Mouse (Mus musculus): ENCODE data around the gene Mark4. TPM values are rescaled to one million over a fixed set of nuclear protein-coding genes. Genes with fewer than 3 reads are reported as not detected.

Mark4 gene
- polyA plus RNA-seq, 1 experiment from 2014 or later: 7.4 TPM

DNA sequence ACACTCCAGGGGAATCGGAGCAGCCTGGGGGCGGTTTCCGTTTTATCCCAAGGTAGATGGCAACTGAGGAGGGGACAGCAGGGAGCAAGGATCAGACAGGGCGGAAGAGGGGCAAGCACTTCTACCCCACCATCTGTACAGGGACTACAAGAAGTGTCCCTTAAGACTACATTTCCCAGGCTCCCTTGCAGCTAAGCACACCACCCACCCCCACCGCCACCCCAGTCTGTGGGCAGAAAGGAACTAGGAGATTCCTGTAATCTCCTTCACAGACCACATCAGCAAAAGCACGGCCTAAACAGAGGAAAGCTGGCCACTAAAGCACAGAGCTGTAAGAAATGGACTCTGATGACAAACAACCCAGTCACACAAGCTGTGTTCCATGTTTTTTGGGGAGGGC lies 32.3 kb downstream of the Mark4 start:
- peaks cover 39% of the 10 kb centered on the region for H3K36me3 ChIP-seq (ENCODE audit: insufficient read depth, low read length)

DNA sequence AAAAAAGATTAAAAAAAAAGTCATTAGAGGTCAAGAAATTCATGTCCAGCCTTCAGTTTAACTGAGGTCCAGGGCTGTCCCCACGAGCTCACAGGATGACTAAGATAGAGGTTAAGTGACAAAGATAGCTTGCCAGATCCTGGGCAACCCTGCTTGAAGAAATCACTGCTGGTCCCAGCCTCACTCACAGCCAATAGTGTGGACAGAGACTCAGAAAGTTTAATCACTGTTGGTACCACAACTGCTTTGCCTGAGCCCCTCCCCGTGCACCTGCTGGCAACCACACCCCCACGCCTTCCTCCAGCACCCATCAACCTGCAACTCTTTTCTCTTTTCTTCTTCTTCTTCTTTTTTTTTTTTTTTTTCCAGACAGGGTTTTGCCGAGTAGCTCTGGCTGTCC lies 34.6 kb downstream of the Mark4 start:
- DNase-seq (ENCODE audit: low spot score): no peak
- Histone ChIP-seq H3K27me3 (replicated peaks; ENCODE audit: insufficient read depth, low read length) (peaks cover 10% of the 10 kb centered on the region), H3K9ac (replicated peaks; ENCODE audit: low read depth) (no peak overlapping the region), H3K27ac (ENCODE audit: low read length) (no peak overlapping the region), H3K4me2 (replicated peaks; ENCODE audit: low read depth, low read length) (no peak overlapping the region), H3K4me3 (ENCODE audit: low read depth, low read length) (no peak overlapping the region), H3K4me1 (ENCODE audit: insufficient read depth, low read depth, low read length) (no peaks in the 10 kb centered on the region), H3K9me3 (ENCODE audit: low read length) (no peaks in the 10 kb centered on the region), H3K36me3 (ENCODE audit: insufficient read depth, low read length) (peaks cover 22% of the 10 kb centered on the region)
- ATAC-seq: no peak
- no peak for TF ChIP-seq EP300 (IDR thresholded peaks at IDR 0.05)
- no peak for TF ChIP-seq CTCF (IDR thresholded peaks at IDR 0.05)
- 58% methylated on average over 4 of the region's 4 CpGs for WGBS

More for the DNA sequence above, 32.3 kb downstream of the Mark4 start:
- TF ChIP-seq CTCF (IDR thresholded peaks at IDR 0.05) (no peak), EP300 (IDR thresholded peaks at IDR 0.05) (no peak)
- Histone ChIP-seq H3K4me3 (ENCODE audit: low read depth, low read length) (no peak overlapping the region), H3K27me3 (replicated peaks; ENCODE audit: insufficient read depth, low read length) (no peaks in the 10 kb centered on the region), H3K4me2 (replicated peaks; ENCODE audit: low read depth, low read length) (no peak overlapping the region), H3K9me3 (ENCODE audit: low read length) (no peaks in the 10 kb centered on the region), H3K4me1 (ENCODE audit: insufficient read depth, low read depth, low read length) (no peaks in the 10 kb centered on the region), H3K27ac (ENCODE audit: low read length) (no peak overlapping the region), H3K9ac (replicated peaks; ENCODE audit: low read depth) (no peak overlapping the region)
- ATAC-seq (no peak), DNase-seq (ENCODE audit: low spot score) (no peak)
- WGBS: 83% methylated on average over 6 of the region's 6 CpGs

DNA sequence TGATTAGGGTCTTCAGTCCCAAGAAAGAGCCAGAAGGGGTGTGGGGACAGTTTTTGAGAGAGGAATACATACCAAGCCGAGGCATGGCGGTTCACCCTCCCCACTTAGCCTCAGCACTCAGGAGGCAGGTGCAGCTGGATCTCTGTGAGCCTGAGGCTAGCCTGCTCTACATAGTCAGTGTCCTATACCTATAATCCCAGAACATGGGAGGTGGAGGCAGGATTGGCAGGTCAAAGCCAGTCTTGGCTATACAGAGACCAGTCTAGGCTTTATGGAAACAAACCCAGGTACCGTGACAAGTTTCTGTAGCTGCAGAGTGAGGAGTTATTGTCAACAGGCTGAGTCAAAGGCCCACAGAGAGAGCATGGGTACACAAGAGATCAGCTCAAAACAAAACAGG lies 35.5 kb downstream of the Mark4 start:
- no peak overlapping the region for H3K4me3 ChIP-seq (ENCODE audit: low read depth, low read length)
- no peak for DNase-seq (ENCODE audit: low spot score)
- H3K9ac ChIP-seq (replicated peaks; ENCODE audit: low read depth): no peak overlapping the region
- peaks cover 15% of the 10 kb centered on the region for H3K36me3 ChIP-seq (ENCODE audit: insufficient read depth, low read length)
- WGBS: 82% methylated on average over 3 of the region's 3 CpGs
- no peak for ATAC-seq
- peaks cover 10% of the 10 kb centered on the region for H3K27me3 ChIP-seq (replicated peaks; ENCODE audit: insufficient read depth, low read length)
- no peak overlapping the region for H3K27ac ChIP-seq (ENCODE audit: low read length)
- TF ChIP-seq EP300 (IDR thresholded peaks at IDR 0.05): no peak
- TF ChIP-seq CTCF (IDR thresholded peaks at IDR 0.05): no peak
- no peaks in the 10 kb centered on the region for H3K4me1 ChIP-seq (ENCODE audit: insufficient read depth, low read depth, low read length)
- no peak overlapping the region for H3K4me2 ChIP-seq (replicated peaks; ENCODE audit: low read depth, low read length)
- no peaks in the 10 kb centered on the region for H3K9me3 ChIP-seq (ENCODE audit: low read length)

DNA sequence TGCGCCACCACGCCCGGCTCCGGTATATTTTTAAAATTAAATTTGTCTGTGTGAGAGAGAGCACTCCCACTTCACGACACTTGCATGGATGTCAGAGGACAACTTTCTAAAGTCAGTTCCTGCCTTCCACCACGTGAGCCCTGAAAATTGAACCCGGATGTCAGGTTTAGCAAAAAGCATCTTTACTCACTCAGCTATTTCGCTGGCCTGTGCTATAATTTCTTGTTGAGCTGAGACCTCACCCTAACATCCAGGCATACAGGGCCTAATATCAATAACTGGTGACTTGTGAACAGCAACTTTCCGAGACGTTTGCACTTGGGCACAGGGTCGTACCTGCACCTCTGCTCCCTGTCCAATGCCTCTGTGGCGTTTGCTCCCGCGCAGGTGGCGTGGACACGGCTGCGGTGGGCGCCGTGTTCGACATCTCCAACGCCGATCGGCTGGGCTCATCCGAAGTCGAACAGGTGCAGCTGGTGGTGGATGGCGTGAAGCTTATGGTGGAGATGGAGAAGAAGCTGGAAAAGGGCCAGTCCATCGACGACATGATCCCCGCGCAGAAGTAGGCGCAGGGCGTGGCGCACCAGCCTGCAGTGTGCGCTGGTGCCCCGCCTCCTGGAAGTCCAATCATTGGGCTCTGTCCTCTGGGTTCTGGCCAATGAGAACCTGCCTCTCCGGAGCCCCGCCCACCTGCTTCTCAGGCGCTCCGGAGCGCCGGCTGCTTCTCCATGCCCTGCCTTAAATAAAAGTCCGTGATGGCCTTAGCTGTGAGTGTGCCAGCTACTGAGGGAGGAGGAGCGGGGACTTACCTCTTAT lies 37.6 kb downstream of the Mark4 start:
- TF ChIP-seq CTCF (IDR thresholded peaks at IDR 0.05) (no peak), EP300 (IDR thresholded peaks at IDR 0.05) (no peak)
- WGBS: 12% methylated on average over 43 of the region's 43 CpGs
- Histone ChIP-seq H3K9ac (replicated peaks; ENCODE audit: low read depth) (no peak overlapping the region), H3K4me1 (ENCODE audit: insufficient read depth, low read depth, low read length) (no peaks in the 10 kb centered on the region), H3K36me3 (ENCODE audit: insufficient read depth, low read length) (peaks cover 7% of the 10 kb centered on the region), H3K4me3 (ENCODE audit: low read depth, low read length) (no peak overlapping the region), H3K27me3 (replicated peaks; ENCODE audit: insufficient read depth, low read length) (peaks cover 10% of the 10 kb centered on the region), H3K4me2 (replicated peaks; ENCODE audit: low read depth, low read length) (peak overlapping the region; percentile 43), H3K9me3 (ENCODE audit: low read length) (no peaks in the 10 kb centered on the region), H3K27ac (ENCODE audit: low read length) (no peak overlapping the region)
- ATAC-seq (peak; percentile 98), DNase-seq (ENCODE audit: low spot score) (peak; percentile 96)

DNA sequence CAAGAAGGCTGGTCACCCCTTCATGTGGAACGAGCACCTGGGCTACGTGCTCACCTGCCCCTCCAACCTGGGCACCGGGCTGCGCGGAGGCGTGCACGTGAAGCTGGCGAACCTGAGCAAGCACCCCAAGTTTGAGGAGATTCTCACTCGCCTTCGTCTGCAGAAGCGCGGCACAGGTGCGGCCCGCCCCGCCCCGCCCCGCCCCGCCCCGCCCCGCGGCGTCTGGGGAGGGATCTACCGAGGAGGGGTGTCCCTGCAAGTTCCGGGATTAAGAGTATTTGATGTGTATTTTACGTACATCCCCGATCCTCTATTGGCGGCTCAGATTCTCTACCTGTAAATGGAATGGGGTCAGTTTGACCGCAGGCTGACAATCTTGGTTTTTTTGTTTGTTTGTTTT lies 38.5 kb downstream of the Mark4 start:
- ATAC-seq (no peak), DNase-seq (ENCODE audit: low spot score) (no peak)
- no peaks in the 10 kb centered on the region for H3K36me3 ChIP-seq (ENCODE audit: insufficient read depth, low read length)
- no peak overlapping the region for H3K27ac ChIP-seq (ENCODE audit: low read length)
- H3K4me2 ChIP-seq (replicated peaks; ENCODE audit: low read depth, low read length): peak overlapping the region; percentile 27
- 3% methylated on average over 28 of the region's 28 CpGs for WGBS
- 0 out of 2 replicates have a peak overlapping the region, but pooled peaks have one; percentile 2 for H3K4me3 ChIP-seq (ENCODE audit: low read depth, low read length)
- no peak overlapping the region for H3K9ac ChIP-seq (replicated peaks; ENCODE audit: low read depth)
- H3K27me3 ChIP-seq (replicated peaks; ENCODE audit: insufficient read depth, low read length): peaks cover 10% of the 10 kb centered on the region
- no peaks in the 10 kb centered on the region for H3K9me3 ChIP-seq (ENCODE audit: low read length)
- H3K4me1 ChIP-seq (ENCODE audit: insufficient read depth, low read depth, low read length): no peaks in the 10 kb centered on the region
- no peak for TF ChIP-seq EP300 (IDR thresholded peaks at IDR 0.05)
- TF ChIP-seq CTCF (IDR thresholded peaks at IDR 0.05): no peak

DNA sequence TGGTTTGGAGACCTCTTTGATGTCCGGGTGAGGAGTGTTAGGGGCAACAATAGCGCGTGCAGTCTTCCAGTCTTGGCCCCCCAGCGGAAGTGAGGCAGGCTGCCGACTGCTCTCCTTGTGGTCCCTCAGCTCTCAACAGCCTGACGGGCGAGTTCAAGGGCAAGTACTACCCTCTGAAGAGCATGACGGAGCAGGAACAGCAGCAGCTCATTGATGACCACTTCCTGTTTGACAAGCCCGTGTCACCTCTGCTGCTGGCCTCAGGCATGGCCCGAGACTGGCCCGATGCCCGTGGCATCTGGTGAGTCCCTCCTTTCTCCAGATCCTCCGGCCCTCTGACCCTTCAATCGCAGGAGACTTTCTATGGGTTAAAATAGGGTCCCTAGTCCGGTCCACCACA lies 42.0 kb downstream of the Mark4 start:
- no peaks in the 10 kb centered on the region for H3K4me1 ChIP-seq (ENCODE audit: insufficient read depth, low read depth, low read length)
- H3K4me3 ChIP-seq (ENCODE audit: low read depth, low read length): no peak overlapping the region
- TF ChIP-seq EP300 (IDR thresholded peaks at IDR 0.05) (no peak), CTCF (IDR thresholded peaks at IDR 0.05) (no peak)
- H3K27me3 ChIP-seq (replicated peaks; ENCODE audit: insufficient read depth, low read length): peaks cover 10% of the 10 kb centered on the region
- no peak overlapping the region for H3K9ac ChIP-seq (replicated peaks; ENCODE audit: low read depth)
- no peak overlapping the region for H3K4me2 ChIP-seq (replicated peaks; ENCODE audit: low read depth, low read length)
- WGBS: 41% methylated on average over 15 of the region's 15 CpGs
- H3K27ac ChIP-seq (ENCODE audit: low read length): no peak overlapping the region
- no peaks in the 10 kb centered on the region for H3K36me3 ChIP-seq (ENCODE audit: insufficient read depth, low read length)
- DNase-seq (ENCODE audit: low spot score): no peak
- no peak for ATAC-seq
- no peaks in the 10 kb centered on the region for H3K9me3 ChIP-seq (ENCODE audit: low read length)

Measured in lung, postnatal 0 days (tissue).